Mouse (Mus musculus): ENCODE measurements around the gene Camk2g.

Gene Camk2g

GRCm38 (mm10) chr14:20793758-20794531 is at the start of gene Camk2g:
Camk2g (minus strand) TSS chr14:20794088.
- peak; percentile 81 for DNase-seq (ENCODE audit: low read depth, low spot score)

- no peak for DNase-seq (ENCODE audit: low read depth, low spot score)
These were observed 48.7 kb upstream of the Camk2g start for GRCm38 (mm10) chr14:20842629-20843028.

- DNase-seq (ENCODE audit: low read depth, low spot score): no peak
These were observed 47.6 kb upstream of the Camk2g start for GRCm38 (mm10) chr14:20841526-20841925.

GRCm38 (mm10) chr14:20837681-20838080 is 43.8 kb upstream of the Camk2g start:
- no peak for DNase-seq (ENCODE audit: low read depth, low spot score)

GRCm38 (mm10) chr14:20836905-20837376 is 43.1 kb upstream of the Camk2g start:
- DNase-seq (ENCODE audit: low read depth, low spot score): no peak

- DNase-seq (ENCODE audit: low read depth, low spot score): peak; percentile 45
These were observed 42.5 kb upstream of the Camk2g start, which contains the start of gene Plau for GRCm38 (mm10) chr14:20836171-20836904. Plau (plus strand) TSS chr14:20836660.

- DNase-seq (ENCODE audit: low read depth, low spot score): no peak
These were observed 40.2 kb upstream of the Camk2g start for GRCm38 (mm10) chr14:20834136-20834535.

- no peak for DNase-seq (ENCODE audit: low read depth, low spot score)
These were observed 39.6 kb upstream of the Camk2g start for GRCm38 (mm10) chr14:20833525-20833924.

GRCm38 (mm10) chr14:20831915-20832314 is 38.0 kb upstream of the Camk2g start:
- no peak for DNase-seq (ENCODE audit: low read depth, low spot score)

GRCm38 (mm10) chr14:20831141-20831910 is 37.4 kb upstream of the Camk2g start:
- DNase-seq (ENCODE audit: low read depth, low spot score): no peak

- no peak for DNase-seq (ENCODE audit: low read depth, low spot score)
These were observed 35.9 kb upstream of the Camk2g start for GRCm38 (mm10) chr14:20829523-20830366.

- DNase-seq (ENCODE audit: low read depth, low spot score): no peak
These were observed 34.6 kb upstream of the Camk2g start for GRCm38 (mm10) chr14:20828524-20828923.

GRCm38 (mm10) chr14:20827491-20827890 is 33.6 kb upstream of the Camk2g start:
- DNase-seq (ENCODE audit: low read depth, low spot score): no peak

GRCm38 (mm10) chr14:20827061-20827460 is 33.2 kb upstream of the Camk2g start:
- DNase-seq (ENCODE audit: low read depth, low spot score): no peak

- no peak for DNase-seq (ENCODE audit: low read depth, low spot score)
These were observed 31.6 kb upstream of the Camk2g start for GRCm38 (mm10) chr14:20825516-20825915.

GRCm38 (mm10) chr14:20824517-20824916 is 30.6 kb upstream of the Camk2g start:
- DNase-seq (ENCODE audit: low read depth, low spot score): no peak

GRCm38 (mm10) chr14:20815448-20815847 is 21.6 kb upstream of the Camk2g start:
- no peak for DNase-seq (ENCODE audit: low read depth, low spot score)

- DNase-seq (ENCODE audit: low read depth, low spot score): no peak
These were observed 18.0 kb upstream of the Camk2g start for GRCm38 (mm10) chr14:20811779-20812406.

GRCm38 (mm10) chr14:20811236-20811635 is 17.3 kb upstream of the Camk2g start:
- no peak for DNase-seq (ENCODE audit: low read depth, low spot score)

GRCm38 (mm10) chr14:20809820-20810219 is 15.9 kb upstream of the Camk2g start:
- DNase-seq (ENCODE audit: low read depth, low spot score): no peak

- no peak for DNase-seq (ENCODE audit: low read depth, low spot score)
These were observed 15.5 kb upstream of the Camk2g start for GRCm38 (mm10) chr14:20809349-20809748.

All from ES-CJ7 (cell line).